Mouse (Mus musculus): ENCODE measurements around the gene Ddx4.
A peak's percentile ranks its signal among the peaks of the same experiment; 100 is the strongest.
"Not testable (repeated sequence)": the region's sequence is repeated elsewhere in the genome, so short reads cannot be mapped to it uniquely, and the experiment has no call there.

Gene Ddx4

DNA sequence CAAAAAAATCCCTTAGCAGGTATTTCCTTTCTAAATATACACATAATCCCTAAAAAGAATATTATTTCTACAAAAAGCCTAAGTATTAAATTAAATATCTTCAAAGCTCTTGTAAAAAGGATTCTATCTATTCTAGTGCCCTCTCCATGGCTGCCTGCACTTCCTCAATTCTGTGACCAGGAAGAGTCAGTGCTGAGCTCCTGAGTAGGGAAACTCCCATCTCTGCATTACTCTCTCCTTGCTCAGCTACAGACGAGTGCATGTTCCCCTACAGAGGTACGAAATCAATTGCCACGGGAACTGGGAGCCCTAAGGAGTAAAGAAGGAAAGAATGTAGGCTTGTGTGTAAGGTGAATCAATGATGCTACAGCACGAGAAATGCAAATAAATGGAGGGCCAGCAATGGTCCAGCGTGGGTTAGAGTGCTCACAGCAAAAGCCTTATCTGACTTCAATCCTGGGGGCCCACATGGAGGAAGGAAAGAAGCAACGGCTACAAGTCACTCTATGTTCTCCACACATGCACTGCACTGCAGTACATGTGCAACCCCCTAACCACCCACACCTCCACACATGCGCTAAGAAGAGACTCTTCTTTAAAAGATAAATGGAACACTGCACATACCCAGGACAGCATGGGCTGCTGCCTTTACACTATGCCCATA is 17.0 kb downstream of the Ddx4 start:
- no peak for DNase-seq

DNA sequence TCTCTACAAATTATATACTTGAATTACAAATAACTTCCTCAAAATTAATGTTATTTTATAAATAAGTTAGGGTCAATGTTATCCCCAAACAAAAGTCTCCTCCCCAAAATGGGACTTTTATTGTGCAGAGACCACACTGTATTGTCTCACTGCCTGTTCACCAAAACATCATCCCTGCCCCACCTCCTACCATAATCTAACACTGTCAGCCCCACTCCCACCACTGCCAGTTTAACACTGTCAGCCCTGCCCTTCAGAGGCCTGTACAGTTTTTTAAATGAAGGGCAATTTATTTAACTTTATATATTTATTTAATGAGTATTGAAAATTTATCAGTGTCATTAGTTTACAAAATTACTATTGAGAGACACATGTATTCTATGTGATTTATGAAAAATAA is 26.7 kb downstream of the Ddx4 start:
- DNase-seq: no peak

DNA sequence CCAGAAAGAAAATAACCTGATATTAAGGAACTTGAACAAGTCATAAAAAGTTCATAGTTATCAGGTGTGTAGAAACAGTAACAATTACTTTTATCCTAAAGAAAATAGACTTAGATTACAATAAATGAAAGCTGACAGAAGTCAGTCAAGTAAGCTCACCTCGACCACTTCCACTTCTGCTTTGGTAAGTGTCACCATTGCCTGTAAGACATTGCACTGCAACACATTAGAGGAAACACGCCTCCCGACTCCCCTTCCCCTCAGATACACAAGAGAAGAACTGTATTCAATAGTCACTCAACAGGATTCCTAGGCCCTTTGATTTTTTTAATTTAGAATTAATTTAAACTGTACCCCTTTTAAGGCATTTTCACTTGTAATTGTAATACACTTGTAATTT is 27.7 kb downstream of the Ddx4 start:
- no peak for DNase-seq

DNA sequence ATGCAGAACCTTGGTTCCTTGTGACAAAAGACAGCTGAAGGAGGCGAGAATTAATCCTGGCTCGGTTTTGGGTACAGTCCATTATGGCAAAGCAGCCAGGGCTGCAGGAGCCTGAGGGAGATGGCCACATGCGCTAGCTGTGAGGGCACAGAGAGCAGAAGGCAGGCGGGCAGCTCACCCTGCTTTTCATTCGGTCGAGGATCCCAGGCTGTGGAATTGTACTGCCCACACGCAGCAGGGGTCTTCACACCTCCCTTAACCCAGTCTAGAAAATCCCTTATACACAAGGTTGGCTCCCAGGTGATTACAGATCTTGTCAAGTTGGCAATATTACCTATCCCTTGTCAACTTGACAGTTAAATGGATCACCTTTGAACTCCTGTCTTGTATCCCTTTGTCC is 28.6 kb downstream of the Ddx4 start:
- DNase-seq: no peak

DNA sequence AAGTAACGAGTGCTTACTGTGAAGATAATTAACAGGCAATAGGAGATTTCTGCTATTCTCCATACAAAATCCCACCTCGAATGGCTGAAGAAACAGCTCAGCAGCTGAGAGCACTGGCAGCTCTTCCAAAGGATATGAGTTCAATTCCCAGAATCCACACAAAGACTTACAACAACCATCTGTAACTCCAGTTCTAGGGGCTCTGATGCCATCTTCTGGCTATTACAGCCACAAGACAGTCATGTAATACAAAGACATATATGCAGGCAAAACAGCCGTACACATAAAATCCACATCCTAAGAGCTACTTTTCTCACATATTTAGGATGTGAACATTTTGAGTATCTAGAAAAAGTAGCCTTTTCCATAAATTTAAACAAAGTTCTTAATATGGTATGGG is 30.7 kb downstream of the Ddx4 start:
- DNase-seq: peak; percentile 13

DNA sequence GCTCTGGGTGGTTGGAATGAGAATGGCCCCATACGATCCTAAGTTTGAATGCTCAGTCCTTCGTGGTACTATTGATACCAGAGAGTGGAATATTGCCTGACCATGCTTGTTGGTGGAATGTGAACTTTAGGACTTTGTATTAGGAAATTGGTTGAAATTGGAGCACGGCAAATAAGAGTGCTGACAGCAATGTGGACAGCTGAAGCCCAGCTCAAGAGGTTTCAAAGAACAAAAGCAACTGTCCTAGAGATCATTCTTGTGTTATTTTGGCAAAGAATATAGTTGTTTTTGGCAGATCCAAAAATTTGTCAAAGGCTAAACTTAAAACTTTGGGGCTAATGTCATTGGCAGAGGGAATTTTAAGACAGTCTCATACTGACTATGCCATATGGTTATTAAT is 43.7 kb downstream of the Ddx4 start:
- no peak for DNase-seq

DNA sequence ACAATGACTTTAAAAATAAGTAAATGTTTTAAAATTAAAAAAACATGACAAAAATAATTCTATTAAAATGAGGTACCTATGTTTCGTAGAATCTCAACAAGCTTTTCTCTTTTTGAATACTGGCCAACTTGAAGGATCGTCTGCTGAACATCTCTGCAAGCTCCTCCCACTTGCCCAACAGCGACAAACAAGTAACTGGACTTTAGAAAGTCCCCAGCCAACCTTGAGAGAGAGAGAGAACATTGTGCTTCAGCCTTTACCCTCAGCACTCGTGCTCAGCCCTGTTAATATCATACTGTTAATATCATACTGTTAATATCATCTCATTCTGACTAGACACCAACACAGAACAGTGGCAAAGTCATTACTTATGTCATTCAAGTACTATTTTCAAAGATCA is 47.9 kb downstream of the Ddx4 start:
- DNase-seq: no peak

DNA sequence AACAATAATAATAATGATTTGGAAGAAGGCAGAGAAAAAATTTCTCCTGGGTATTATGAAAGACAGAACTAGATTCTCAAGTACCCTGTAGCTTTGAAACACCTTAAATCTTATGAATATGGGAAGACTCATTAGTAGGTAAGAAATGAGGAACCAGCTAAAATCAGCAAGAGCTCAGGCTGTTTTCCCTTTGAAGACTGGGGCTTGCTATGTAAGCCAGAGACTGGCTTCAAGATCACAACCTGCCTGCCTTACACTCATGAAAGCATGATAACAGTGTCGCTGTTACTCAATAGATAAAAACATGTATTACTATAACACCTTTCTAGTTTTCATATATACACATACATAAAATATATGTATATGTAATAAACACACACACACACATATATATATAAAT is 48.4 kb downstream of the Ddx4 start:
- no peak for DNase-seq

DNA sequence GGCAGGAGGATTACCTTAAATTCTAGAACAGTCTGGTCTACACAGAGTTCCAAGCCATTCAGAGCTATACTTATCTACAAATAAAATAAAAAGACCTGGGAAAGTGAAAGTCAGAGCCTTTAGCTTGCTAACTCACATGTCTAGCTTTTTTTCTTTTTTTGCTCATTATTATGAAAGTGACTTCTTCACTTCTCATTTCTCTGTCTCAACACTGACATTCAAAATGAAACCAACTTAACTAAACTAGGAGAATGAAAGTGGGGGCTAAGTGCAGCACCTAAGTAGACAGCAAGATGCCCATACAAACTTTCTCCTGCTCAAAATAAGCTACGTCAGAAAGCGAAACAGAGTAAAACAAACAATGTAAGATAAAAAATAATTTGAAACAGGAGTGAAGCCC is 49.7 kb downstream of the Ddx4 start:
- no peak for DNase-seq

DNA sequence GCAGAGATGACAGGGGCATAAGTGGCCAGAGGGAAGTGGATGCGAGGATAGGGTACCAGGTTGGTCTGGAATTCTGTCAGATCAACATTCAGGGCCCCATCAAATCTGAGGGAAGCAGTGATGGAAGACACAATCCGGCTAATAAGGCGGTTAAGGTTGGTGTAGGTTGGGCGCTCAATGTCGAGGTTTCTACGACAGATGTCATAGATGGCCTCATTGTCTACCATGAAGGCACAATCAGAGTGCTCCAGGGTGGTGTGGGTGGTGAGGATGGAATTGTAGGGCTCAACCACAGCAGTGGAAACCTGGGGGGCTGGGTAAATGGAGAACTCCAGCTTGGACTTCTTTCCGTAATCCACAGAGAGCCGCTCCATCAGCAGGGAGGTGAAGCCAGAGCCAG is 58.0 kb downstream of the Ddx4 start, which contains the start of gene Il31ra:
Gene Il31ra, minus strand, starts transcription at position 101 of the 400 bp plus-strand sequence.
- DNase-seq: not testable (repeated sequence)

DNA sequence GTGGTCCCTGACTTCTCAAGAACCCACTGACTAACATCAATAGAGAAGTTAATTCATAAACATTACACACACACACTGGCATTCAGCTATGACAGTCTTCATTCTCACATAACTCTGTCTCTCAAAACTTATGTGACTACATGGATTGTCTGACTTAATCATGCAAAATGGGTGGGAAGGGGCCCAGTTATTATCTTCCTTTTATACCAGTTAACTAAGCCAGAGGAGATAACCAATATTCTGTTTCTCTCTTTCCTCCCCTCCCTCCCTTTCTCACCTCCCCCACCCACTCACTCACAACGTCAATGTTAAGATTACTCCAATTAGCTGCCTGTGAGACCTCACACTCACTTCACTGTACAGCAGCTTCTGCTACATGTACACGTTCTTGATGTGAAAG is 62.0 kb downstream of the Ddx4 start:
- DNase-seq: no peak

DNA sequence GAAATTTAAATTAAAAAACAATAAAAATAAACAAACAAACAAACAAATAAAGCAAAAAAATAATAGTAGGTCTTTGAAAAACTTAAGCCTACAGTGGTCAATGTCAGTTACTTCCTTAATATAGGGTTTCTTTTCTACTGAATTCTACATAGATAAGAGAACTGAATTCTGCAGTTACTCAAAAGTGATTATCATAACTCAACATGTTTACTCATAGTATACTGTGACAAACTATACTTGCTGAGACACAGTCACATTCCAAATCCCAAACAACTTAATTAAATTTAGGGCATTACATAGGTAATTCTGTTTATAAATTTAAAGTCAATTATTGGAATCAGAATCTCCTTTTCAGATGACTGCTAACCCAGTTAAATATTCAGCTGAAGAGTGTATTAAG is 62.6 kb downstream of the Ddx4 start:
- DNase-seq: no peak

DNA sequence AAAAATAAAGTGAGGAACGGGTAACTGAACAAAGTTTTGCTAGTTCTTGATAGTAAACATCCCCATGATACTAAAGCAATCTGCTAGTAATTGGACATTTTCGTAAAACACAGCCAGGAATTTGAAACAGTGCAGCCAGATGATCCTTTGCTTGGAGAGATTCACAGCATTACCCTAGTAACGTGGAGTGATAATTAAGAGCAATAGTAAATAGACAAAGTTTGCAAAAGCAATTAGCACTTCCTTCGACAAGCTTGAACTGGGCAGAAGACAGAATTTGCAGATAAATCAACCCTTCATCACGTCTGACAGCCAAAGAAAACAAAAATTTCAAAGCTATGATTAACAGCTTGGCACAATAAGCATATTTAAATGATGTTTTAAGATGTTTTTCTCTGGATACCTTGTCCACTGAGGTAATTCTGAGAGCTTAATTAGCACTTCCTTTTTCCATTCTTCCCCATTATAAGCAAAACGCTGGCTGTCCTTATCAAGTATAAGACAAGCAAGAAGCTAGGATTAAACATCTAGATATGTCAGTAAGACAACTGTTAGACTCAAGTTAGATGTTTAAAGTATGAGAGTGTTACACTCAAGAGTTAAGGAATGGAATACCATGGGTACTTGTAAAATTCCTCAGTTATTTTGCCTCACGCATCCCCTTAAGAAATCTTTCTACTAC is 67.6 kb downstream of the Ddx4 start:
- no peak for DNase-seq

DNA sequence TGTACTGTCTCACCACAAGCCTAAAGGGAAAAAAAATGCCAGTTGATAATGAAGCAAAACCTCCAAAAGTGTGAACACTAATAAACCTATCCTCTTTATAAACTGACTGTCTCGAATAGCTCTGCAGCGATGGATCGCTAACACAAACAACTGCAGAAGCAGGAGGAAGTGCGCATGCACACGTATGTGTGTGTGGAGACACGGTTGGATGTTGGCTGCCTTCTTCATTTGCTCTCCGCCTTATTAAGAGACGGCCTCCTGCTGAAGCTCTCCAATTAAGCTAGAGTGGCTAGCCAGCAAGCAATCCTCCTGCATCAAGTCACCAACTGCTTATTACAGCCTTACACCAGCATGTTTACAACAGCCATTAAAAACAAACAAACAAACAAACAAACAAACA is 70.0 kb downstream of the Ddx4 start:
- no peak for DNase-seq

DNA sequence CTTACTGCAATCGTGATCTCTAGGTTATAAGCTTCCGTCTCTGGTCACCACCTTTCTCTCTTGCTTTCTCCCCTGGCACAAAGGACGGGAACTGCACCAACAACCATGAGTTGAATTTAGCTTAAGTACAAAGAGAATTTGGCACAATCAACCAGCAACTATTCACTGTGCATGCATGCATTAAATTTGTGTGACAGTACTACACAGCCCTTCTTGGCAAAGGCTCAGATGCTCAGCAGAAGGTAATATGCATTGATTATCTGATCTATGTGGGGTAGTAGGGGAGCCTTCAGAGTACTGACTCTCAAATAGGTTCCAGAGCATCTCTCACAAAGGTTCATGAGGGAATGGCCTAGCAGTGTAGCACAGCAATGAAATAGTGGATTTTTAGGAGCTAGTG is 70.5 kb downstream of the Ddx4 start:
- no peak for DNase-seq

DNA sequence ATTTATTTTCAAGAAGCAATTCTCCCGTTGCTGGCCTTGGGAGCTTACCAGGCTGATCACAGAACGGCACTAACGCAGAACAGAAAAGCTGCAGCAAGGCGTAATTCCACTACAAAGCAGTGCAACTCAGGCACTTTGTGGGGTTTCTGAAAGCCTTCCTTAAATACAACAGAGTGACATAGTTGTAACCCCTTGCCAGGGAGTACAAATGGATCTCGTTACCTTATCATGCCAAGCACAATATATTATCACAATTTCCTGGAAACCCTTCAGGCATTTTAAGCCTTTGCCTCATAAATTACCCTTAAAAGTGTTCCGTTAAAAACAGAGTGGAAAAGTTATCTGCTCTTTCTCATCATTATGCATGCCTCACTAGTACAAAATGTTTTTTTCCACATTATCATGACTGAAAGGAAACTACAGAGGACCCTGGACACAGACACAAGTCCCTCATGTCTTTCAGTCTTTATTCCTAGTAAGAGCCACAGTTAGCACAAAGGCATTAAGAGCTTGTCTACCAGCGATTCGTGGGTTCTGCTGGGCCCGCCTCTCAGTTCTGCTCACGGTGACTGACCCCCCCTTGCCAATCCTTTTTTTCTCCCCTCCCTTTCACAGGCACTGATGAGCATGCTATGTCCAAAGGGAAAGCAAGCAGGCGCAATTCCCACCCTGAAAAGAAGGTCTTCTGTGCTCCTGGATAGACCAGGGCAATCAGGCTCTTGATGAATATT is 71.5 kb downstream of the Ddx4 start:
- peak; percentile 36 for DNase-seq

DNA sequence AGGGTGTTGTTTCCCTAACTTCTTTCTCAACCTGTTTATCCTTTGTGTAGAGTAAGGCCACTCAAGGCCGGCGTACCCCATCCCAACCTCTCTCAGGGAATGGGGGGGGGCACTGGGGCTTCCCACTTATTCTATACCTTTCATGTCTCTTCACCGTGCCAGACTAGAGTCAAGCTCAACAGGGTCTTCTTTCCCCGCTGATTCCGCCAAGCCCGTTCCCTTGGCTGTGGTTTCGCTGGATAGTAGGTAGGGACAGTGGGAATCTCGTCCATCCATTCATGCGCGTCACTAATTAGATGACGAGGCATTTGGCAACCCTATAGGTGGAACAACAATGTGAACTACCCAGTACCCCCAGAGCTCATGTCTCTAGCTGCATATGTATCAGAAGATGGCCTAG is 74.2 kb downstream of the Ddx4 start:
- DNase-seq: not testable (repeated sequence)

DNA sequence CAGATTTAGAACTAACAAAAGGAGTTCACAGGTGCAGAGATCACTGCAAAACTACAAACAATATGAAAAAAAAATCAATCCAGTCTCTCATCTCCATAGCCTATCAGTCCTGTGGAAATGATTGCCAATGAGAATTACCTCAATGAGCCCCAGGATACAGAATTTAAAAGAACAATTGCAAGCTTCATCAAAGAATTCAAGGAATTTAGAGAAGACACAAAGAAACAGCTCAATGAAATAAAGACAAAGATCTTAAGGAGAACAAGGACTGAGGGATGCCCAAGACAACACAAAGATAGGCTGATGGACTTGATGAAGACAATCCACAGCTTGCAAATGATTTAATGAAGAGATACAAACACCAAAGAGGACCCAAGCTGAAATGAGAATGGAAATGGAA is 78.5 kb downstream of the Ddx4 start:
- DNase-seq: no peak

DNA sequence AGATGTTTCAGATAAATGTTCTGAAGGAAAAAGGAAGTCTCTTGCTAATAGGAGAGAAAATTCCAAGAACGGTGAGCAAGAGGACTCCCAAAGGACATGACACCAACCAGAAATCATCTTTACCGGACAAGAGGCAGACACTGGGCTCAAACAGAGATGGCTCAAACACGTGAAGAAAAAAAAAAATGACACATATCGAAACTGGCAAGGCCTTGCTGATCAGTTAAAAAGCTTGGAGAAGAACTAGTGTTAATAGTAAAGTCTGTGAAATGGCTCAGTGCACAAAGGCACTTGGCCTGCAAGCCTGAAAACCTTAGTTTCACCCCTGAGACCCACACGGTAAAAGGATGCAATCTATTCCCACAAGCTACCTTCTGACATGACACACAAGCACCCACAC is 81.5 kb downstream of the Ddx4 start:
- no peak for DNase-seq

DNA sequence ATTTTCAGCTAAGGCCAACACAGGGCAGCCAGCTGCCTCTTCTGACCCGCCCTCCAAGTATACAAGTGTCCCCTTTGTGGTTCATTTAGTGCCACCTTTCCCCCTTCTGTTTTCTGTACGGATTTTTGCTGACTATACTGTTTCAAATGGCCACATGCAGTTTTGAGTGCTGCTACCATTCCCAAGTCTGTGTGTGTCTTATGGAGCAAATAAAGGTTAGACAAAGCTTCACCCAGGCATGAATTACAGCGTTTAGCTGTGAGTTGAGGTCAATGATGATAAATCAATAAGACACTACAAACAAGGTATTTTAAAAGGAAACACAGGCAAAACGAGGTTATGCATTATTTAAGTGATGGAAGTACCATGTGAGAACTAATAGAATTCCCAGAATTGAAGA is 82.7 kb downstream of the Ddx4 start:
- DNase-seq: peak; percentile 27

DNA sequence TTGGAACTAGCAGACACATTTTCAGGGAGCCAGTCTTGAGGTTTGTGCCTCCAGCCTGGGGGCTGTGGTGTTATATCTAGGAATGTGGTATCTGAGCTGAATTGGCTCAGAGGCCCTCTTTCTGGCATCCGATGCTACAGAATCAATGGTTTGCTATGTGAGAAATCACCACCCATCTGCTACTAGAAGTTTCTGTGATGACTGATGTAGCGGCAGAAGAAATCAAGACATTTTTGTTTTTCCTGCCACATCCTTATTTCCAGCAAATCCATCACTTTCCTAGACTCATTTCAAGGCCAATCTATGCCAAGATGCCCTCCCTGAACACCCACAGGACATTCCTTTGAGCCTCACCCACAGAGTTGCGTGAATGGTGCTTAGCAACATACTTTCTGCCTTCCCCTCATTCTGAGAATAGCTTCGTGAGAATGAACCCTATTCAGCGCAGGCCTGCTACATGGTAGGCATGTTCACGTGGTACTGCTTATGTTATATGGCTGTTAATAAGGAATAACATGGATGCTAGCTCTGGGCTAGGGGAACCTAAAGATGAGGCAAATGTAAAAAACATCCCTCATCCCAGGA is 91.6 kb downstream of the Ddx4 start:
- no peak for DNase-seq

DNA sequence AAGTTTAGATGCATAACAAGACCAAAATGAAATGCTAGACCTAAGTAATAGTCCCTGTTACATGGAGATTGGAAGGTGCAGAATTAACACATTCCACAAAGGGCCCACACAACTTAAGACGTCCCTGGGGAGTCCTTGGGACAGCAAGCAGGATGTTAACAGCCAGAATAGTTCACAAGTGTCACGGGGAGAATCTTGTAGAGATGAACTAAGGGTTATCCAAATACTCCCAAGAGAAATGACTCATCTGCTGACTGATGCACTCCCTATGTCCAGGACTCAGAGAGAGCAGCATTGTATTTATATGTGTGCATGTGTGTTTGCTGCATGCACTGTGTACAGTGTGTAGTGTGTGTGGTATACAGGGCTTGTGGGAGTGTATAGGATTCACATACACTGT is 95.8 kb downstream of the Ddx4 start:
- DNase-seq: no peak

DNA sequence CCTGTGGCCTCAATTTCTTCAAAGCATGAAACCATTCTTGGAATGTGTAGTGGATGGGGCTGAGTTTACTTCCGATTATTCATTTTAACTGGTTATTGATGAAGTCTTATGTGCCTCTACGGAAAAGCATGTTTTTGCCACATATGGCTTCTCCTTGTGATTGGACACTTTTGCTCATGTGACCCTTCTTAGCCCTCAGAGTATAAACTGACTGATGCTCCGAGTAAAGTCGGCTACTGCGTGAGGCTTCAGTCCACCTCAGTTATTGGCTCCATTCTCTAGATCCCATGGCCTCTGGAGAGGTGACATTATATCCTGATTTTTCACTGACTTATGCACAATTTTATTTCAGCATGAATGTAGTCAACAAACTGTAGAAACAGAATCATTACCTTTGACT is 99.0 kb downstream of the Ddx4 start:
- no peak for DNase-seq

Data from embryo, embryonic 11 days (tissue).